Mouse (Mus musculus): ENCODE data around the gene Doc2g.
"Not testable (repeated sequence)": the region's sequence is repeated elsewhere in the genome, so short reads cannot be mapped to it uniquely, and the experiment has no call there.

Gene Doc2g

DNA sequence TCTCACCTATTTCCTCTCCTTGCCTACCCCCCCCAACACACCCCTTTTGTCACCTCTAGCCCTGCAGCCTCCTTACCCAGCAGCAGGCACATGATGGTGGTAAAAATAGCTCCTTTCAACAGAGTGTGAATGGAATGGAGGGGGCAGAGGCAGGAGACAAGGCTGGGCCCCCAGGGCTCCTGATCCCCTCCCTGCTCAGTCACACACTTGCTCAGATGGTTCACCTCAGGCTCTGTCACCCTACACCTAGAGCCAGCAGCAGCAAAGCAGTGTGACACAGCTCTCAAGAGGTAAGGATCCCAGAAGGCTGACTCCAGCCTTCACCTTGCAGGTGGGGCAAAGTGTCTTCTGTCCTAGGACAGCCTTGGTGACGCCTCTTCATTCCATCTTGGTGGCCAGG is at the start of gene Doc2g:
Gene Doc2g (plus strand): TSS at position 202 of the 400 bp plus-strand sequence.
- no peak for DNase-seq

DNA sequence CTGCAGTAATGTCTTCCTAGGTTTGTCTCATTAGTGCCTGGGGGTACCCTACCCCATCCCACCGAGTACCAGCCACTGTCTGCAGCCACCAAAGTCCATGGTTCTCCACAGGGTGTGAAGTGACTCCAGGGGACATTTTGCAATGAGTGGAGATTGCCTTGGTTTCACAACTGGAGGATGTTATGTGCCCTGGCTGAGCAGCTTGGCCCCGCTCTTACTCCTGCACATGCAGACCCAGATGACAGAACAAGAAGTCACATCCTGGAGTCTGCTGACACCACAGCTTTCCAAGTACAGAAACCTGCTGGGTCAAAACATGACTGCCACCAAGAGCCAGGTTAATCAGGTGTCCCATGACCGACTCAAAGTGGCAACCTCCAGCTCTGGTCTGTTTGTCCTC is 48.1 kb upstream of the Doc2g start:
- no peak for DNase-seq

DNA sequence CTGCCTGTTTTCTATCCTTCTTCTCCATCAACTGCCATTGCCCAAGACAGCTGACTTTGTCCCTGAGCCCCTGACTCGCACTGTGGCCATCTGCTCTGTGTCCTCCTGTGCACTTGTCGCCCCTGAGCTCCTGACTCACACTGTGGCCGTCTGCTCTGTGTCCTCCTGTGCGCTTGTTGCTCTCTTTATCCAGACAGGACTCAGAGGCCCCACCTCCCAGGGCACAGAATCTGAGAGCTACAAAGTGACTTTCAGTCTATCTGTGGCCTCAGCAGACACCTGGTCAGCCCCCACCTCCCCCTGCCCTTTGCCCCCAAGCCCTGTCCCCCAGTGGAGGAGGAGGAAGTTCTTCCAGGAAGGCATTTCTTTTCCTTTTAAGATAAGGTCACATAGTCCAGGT is 47.3 kb upstream of the Doc2g start:
- DNase-seq, result no peak

DNA sequence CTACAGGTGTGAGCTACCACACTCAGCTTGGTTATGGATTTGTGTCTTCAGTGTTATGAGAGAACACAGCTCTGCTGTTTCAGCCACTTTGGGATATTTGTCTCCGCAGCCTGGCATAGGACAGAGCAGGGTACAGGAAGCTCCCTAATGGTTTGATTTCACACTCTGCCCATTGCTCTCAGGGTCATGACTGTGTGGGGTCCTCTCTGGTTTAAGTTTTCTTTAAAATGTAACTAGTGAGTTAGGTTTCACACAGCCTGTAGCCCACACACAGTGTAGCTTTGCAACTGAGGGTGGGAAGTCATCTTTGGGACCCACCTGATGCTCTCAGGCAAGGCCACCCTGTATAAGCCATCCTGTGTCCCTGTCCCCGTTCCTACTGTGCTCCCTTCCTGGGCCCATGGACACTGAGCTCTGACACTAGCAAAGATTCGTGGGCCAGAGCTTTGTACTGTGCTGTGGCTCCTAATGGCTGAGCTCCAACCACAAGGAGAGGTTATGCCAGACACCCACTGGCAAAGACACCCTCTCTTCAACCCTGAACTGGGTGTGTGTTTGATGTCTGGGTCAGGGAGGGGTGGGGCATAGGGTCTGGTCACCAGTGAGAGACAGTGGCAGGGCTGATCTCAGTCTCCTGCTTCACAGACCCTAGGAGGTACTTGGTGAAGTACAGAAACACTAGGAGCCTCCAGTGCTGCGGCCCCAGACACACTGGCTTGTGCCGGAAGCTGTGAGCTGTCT is 45.6 kb upstream of the Doc2g start:
- not testable (repeated sequence) for DNase-seq

DNA sequence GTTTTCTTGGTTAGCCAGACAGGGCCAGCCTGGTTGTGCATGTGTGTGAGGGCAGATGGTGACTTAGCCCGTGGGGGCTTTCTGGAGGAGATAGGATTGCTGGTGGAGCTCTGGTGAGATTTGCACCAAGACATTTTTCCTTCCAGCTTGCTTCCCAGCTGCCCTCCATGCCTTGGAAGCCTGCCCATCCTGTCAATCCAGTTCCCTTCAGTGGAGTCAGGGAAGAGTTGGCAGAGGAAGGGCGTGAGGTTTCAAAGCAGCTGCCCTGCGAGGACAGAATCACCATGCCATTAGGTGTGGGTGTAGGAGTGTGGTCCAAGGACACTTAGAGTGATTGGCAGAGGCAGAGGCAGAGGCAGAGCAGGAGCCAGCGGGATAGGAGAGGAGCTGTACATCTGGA is 44.6 kb upstream of the Doc2g start, which contains the start of gene Aldh3b3:
Gene Aldh3b3 (plus strand): TSS at position 176 of the 400 bp plus-strand sequence.
- no peak for DNase-seq

DNA sequence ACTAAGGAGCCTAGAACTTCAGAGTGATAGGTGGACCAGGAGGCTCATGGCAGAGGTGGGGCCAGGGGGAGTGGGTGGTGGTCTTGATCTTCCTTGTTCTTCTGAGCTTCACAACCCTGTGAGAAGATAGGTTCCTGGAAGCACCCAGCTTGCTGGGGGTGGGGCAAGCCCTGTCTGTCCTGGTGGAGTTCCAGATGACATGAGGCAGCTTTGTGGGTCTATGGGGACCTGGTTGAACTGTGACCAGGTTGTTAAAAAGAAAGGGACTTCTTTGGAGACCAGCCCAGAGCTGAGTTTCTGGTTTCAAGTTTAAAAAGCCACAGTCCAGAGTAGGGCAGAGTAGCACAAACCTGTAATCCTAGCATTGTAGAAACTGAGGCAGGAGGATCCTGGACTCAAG is 44.1 kb upstream of the Doc2g start:
- DNase-seq, result no peak

DNA sequence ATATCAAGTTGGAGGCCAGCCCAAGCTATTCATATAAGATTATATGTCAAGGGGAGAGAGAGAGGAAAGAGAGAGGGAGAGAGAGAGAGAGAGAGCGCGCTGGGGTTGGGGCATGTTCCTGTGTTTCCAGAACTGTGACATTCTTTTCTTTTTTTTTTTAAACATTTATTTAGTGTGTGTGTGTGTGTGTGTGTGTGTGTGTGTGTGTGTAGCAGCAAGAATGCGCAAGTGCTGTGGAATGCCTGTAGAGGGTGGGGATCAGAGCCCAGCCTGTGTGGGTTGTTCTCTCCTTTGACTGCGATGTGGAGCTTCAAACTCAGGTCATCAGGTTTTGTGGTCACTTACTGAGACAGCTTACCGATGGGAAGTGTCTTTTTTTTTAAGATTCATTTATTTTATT is 42.9 kb upstream of the Doc2g start:
- no peak for DNase-seq

DNA sequence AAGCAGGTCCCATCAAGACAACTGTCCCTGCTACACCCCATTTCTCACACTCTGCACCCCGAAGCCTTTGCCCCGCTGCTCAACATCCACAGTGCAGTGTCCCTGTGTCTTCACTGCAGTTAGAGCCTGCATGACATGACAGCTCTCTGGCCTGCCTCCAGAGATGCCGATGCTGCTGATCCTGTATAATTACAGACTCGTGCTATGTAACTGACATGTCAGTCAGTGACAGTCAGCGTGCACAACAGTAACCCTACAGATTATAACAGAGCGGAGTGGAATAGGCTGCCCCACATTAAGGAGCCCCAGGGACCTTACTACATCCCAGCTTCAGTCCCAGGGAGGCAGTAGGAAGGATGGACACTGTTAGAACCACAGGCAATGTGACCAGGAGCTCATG is 41.3 kb upstream of the Doc2g start:
- not testable (repeated sequence) for DNase-seq

DNA sequence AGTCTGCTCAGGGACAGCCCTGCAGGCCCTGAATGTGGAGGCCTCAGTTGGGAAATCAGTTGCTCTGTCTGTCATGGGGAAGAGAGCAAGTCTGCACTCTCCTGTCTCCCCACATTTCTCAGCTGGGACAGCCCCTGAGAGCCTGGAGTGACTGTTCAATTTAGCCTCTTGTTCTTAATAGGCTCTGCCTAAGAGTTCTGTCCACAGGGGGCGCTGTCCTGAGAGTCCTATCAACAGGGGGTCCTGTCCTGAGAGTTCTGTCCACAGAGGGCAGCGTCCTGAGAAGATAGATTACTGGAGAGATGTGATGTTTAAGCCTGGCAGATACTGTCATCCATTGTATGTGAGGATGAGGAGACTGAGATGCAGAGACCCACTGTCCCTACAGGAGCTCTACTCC is 40.6 kb upstream of the Doc2g start:
- DNase-seq, result no peak

DNA sequence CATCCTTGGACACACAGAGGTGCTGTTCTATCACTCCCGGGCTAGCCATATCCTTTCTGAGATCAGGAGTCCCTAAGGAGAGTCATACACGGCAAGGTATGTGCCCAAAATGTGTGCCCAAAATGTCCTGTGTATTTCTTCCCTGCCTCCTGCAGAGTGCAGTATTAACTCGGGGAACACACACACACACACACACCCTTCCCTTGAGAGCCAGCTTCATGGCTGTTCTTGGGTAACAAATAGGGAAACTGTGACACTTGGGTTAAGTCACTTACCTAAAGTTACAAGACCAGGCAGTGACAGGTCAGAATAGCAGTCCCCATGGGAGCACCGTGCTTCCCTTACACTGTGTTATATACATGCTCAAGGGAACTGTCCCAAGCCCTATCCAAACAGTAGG is 39.1 kb upstream of the Doc2g start:
- no peak for DNase-seq

DNA sequence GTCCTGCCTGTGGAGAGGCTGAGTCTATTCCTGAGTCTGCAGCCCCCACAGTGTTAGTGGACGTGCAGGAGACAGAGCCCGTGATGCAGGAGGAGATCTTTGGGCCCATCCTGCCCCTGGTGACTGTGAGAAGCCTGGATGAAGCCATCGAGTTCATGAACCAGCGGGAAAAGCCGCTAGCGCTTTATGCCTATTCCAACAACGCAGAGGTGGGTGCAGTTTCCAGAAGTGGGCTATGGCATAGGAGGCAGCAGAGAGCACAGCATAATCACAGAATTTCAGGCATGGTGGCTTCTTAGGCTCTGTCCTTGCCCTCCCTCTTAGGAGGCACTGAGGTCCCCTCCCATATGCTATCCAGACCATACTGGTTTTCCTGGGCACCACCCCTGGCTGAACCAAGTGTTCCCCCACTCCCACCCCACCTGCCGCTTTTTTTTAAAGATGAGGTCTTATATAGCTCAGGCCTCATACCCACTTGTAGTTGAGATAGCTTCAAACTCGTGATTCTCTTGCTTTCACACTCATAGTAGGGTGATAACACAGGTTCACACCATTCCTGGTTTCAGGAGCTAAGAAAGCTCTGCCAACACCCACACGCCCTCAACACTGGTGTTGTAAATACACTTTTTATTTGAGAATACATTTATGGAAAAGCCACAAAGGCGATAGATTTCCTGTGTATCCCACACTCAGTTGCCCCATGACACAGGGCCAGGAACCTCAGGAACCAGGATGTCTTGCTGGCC is 36.6 kb upstream of the Doc2g start:
- no peak for DNase-seq

DNA sequence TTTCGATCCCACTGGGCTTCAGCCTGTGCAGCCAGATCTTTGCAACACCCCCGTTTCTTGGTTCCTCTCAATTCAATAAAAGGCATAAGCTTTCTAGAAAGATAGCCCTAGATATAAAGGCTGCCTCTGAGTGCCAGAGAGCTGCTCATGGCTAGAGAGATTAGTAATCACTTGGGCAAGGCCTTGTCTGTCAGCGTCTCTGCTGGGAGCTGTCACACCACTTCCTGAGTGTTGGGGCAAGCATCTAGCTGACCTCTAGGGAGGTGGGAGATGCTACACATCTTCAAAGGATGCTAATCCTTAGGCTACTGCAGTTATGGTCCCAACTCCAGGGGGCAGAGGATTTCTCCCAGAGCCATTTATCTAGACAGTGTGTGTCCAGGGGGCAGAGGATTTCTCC is 35.9 kb upstream of the Doc2g start:
- DNase-seq, result no peak

DNA sequence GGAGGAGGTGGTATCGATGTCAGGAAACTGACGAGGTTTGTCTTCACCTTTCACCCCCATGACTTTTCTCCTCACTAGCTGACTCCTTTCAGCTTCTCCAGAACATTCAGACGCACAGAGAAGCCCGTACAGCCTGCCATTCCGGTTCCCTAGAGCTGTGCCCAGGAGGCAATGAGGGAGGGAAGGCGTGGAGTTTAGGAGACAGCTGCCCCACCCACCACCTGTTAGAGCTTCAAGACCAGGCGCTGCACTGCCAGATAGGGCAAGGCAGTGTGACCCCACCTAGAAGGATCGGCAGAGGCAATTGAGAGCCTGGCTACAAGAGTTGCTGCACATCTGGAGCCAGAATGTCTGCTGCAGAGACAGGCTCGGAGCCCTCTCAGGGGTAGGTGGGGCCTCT is 30.9 kb upstream of the Doc2g start, which contains the start of gene Aldh3b2:
Gene Aldh3b2 (plus strand): TSS at position 100 of the 400 bp plus-strand sequence.
- no peak for DNase-seq

DNA sequence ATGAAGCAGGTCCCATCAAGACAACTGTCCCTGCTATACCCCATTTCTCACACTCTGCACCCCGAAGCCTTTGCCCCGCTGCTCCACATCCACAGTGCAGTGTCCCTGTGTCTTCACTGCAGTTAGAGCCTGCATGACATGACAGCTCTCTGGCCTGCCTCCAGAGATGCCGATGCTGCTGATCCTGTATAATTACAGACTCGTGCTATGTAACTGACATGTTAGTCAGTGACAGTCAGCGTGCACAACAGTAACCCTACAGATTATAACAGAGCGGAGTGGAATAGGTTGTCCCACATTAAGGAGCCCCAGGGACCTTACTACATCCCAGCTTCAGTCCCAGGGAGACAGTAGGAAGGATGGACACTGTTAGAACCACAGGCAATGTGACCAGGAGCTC is 28.5 kb upstream of the Doc2g start:
- DNase-seq, result not testable (repeated sequence)

DNA sequence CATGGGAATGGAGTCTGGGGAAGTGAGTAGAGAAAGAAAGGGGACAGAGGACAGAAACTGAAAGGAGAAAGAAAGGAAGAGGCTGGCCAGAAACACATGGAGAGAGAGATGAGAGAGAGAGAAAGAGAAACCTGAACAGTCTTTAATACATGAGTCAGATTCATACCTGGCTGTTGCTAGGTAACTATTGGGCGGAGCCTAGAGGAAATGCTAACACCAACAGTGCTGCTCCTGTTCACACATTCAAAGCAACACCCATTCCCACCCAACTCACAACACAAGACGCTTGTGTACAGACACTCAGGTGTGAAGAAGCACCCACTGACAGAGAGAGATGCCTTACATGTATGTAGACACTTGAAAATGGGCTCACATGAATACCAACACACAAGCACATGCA is 27.2 kb upstream of the Doc2g start:
- DNase-seq, result no peak

DNA sequence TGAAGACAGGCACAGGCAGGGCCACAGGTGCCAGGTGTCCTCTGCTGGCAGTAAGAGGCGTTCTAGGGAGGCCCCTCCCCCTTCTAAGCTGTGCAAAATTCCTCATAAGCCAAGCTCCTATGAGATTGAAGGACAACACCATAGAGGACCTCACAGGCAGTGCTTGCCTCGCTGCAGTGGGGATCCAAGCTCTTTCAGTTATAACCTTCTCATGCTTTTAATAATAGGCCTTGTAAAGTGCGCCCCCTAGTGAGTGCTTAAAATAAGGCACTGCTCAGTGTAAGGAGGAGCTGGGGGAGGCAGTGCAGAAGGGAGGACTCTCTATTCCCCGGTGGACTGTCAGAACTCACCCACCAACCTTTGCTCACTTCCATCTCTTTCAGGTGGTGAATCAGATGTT is 22.8 kb upstream of the Doc2g start:
- DNase-seq, result peak; percentile 81

DNA sequence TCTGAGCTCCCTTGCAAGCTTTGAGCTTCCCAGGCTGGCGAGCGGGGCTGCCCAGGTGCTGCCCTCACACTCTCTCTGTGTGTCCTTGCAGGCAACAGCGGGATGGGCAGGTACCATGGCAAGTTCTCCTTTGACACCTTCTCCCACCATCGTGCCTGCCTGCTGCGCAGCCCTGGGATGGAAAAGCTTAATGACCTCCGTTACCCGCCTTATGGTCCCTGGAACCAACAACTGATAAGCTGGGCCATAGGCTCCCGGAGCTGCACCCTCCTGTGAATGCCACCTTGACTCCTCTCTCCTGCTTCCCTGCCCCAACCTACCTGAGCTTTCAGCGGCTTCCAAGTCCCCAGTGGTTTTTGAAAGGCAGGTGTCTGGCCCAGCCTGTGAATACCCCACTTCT is 22.2 kb upstream of the Doc2g start:
- DNase-seq, result no peak

DNA sequence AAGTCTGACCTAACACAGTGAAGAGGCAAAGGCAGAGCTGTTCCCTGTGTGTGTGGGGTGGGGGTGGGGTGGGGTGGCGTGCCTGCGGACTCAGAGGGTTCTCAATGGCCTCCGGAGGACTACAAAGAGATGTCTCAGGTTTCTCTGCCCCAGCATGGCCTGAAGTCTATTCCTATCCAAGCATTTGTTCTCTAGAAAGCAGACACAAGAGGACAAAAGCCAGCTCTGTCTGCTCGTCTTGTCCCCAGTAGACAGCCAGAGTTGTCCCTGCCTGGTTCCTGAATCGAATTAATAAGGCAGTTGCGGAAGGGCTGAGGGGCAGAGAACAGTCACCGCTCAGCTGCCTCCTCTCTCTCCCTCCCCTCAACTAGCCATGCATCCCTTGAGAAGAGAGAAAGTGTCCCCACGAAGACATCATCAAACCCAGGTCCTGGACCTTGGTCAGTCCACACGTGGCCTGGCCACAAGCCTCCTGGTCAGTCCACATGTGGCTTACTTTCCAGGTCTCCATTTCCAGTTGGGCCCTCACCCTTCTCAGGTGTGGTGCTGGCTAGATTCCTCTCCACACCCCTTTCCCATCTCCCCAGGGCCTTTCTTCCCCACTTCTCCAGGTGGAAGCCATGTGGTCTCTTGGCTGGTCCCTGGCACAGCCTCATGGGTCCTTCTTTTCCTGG is 19.4 kb upstream of the Doc2g start:
- DNase-seq, result no peak

DNA sequence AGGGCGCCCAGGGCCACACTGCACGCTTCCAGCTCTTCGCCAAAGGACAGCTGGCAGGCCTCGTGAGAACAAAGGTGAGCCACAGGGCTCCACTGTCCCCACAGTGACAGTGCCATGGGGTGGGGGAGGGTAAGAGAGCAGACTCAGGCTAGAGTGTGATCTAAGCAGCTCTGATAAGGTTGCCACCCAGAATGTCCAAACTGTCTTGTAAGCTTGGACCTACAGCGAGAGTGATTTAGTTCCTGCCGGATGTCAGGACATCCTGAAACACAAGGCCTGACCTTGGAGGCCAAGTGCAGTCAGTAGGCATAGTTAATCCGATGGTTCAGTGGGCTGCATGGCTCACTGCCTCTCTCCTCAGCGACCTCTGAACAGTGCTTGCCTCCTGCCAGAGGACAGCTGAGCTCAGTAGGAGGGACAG is 17.8 kb upstream of the Doc2g start:
- DNase-seq, result no peak

DNA sequence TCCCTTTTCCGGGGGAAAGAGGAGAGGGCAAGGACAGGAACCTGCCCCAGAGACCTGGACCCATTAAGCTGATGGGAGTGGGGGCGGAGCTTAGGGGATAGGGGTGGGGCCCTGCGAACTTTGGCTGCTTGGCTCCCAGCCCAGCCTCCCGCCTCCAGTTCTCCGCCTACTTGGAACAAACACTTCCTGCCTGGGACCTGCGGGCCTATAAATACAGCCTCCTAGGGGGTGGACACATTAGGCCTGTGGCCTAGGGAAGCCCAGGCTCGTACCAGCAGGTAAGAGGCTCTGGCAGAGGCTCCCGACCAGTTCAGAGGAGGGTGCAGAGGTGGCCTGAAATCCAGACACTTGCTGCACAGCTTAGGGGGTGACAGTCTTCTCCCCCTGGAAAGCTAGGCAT is 16.8 kb upstream of the Doc2g start, which contains the start of gene Acy3:
Gene Acy3 (plus strand): TSS at position 237 of the 400 bp plus-strand sequence.
- DNase-seq, result peak; percentile 33

DNA sequence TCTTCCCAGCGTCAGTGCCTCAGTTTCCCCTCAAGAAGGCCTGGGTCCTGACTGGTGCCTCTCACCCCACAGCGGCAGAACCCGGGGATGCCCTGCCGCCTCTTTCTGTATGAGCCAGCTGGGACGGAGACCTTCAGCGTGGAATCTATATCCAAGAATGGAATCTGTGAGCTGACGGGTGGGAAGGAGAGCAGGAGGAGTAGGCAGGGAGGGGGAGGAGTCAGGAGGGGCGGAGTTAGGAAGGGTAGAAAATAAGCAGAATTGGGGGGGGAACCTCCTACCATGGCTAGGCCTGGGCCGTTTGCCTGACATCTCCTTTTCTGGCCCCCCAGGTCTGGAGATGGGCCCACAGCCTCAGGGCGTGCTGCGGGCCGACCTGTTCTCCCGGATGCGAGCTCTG is 15.0 kb upstream of the Doc2g start:
- DNase-seq, result no peak

DNA sequence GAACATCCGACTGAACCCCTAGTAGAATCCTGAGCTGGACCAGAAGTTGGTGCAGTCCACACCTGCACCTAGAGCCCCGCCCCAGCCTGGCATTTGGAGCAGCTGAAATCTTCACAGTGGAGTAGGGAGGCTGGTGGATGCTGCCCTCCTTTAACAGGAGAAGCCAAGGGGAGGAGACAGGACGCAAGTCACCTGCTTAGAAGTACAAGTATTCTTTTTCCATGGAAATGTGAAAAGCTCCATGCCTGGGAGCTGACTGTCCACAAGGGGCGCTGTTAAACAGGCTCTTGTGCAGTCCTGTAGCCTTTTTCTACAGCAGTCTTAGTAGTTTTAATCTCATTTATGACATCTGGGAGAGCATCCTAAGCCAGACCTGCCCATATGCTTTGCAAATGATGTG is 14.4 kb upstream of the Doc2g start:
- DNase-seq, result no peak

DNA sequence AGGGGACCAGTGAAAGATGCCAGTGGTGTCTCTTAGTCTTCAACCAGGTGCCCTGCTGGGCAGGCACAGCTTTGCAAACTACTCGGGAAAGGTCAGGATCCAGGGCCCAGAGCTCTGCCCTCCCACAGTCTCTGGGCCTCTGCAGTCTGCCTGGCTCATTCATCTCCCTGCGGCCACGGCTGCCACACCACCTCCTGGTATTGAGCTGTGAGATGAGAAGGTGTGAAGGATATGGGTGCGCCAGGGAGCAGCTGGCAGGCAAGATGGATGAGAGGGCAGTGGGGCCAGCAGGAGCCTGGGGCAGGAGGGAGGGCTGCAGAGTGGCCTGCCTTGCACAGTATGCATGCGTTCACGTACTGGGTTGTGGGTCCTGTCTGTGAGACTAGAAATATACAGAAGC is 12.3 kb upstream of the Doc2g start:
- no peak for DNase-seq

DNA sequence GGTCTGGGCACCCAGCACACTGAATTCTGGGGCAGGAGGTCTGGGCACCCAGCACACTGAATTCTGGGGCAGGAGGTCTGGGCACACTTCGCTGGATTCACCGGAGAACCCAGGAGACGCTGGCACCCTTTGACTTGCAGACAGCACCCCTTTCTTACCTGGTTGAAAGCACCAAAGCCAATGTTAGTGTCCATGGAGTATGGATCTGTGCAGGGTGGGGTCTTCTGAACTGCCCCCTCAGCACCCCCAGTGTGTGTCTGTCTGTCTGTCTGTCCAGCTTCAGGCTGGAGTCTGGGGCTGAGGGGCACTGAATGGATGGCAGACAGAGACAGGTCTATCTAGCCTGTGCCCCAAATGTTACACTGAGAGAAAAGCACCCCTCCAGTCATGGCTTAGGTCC is 11.6 kb upstream of the Doc2g start:
- no peak for DNase-seq
